Mouse (Mus musculus) layer of hippocampus, postnatal 36 days (tissue): ENCODE data around the gene Lrch4. TPM values are rescaled to one million over a fixed set of nuclear protein-coding genes. Genes with fewer than 3 reads are reported as not detected.

ENCODE experiments used
- DNase-seq, 2 experiments: peaks; one replicate each; pipeline ENCODE4 v3.0.0; 2022
- total RNA-seq, 2 experiments: library from RNA; stranded (reverse); gene quantifications; 2 replicates each; pipeline ENCODE4 v1.2.3; 2021

Lrch4 gene
- total RNA-seq: 10 to 100 TPM; 21.8 to 25.3 TPM

DNA sequence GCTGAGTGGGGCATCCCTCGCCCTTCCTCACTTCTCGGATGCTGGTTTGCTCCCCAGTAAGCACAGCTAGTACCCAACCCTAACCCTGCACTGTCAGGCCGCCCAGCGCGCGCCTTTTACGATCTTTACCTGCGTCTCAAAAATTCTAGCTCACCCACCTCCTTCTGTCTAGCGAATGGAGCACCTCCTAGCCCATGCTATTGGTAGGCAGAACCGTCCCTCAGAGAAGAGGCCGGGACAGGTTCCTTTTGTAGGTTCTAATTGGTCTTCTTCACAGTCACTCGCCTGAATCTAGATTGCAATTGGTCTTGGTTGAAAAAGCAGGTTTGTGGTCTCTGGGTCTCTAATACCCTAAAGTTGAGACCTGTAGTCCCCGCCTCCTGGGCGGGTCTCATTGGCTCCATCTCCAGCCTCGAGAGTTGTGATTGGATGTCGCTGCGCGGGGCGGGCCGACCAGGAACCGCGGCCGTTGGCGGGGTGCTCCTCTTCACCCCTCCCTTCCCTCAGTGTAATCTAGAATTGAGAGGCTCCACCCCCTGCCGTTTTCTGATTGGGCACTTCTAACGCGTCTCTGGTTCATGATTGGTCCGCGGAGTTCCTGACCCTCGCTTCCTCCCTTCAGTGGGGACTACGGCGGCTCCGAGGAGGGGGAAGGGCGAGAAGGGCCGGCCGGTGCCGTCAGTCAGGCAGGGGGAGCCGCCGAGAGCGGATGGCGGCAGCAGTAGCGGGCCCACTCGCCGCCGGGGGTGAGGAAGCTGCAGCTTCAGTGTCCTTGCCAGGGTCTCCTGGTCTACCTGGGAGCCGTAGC, at the start of gene Lrch4, which contains the start of the genes Fbxo24 and Gm20605:
Gene Lrch4, plus strand, starts transcription at position 624 of the 808 bp plus-strand sequence.
Gene Fbxo24, minus strand, starts transcription at position 505 of the 808 bp plus-strand sequence.
Gene Gm20605, plus strand, starts transcription at position 678 of the 808 bp plus-strand sequence.
- DNase-seq: peak; percentile 98

DNA sequence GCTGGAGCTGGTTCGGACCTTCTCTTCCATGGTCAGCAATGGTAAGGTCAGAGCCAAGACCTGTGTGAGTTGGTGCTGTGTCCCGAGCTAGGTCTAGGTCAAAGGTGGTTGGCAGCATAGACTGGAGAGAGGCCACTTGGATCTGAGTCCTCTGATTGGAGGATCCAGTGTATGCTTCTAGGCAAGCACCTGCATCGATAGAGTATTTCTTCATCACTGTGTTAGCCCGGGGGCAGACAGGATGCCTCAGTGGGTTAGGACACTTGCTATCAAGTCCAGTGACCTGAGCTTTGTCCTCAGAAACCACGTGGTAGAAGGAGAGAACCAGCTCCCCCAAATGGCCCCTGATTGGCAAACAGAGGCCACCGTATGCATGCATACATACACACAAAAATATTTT, 48.7 kb upstream of the Lrch4 start:
- DNase-seq: no peak

DNA sequence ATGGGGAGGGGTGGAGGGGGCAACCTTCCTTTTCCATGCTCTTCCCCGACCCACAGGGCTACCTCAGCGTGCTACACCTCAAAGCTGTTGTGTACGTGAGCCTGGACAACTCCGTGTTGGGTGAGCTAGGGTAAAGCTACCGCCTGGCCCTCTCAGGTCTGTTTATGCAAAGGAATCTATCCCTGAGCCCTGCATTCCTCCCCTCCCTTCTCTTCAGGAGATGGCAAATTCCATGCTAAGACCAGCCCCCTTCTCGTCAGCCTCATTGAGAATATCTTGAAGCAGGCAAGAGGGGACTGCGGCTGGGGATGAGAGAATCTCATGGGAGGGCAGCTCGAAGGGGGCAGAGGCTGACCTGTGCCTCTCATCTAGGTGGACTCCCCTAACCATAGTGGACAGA, 46.2 kb upstream of the Lrch4 start:
- DNase-seq: no peak

DNA sequence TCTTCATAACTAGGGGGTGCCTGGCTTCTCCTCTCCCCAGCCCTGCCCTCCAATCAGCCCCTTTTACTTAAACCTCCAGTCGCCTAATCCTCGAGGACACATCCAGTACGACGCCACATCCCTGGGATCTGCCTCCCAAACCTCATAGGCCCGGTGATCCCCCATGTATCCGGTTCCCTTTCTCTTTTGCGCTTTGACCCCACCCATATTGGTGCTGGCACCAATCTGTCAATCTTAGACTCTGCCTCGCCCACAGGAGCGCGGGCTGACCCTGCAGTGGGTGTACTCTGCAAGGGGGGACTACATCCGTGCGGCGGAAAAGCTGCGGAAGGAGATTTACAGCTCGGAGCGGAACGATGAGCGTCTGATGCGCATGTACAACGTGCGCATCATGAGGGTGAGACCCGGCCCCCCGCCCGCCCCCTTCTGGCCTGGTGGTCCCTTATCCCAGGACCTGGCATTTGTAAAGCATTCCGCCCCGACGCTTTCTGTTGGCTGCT, 45.2 kb upstream of the Lrch4 start:
- peak; percentile 55 to 58 for DNase-seq

DNA sequence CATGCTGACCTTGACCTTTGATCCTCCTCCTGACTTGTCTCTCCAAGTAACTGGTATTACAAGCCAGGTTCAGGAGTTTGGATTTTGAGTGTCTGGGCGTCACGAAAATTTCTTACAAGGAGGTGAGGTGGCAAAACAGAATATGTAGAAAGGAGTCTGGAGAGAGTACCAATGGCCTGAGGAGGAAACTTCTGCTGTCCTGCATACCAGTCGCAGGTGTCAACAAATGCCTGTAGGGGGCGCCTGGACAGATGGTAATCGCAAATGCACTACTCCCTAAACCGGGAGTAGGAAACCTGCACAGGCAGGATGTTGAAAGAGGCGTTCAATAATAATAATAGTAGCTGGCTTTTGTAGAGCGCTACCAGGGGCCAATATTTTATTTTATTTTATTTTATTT, 43.9 kb upstream of the Lrch4 start:
- DNase-seq: peak; percentile 54 to 55

- DNase-seq: no peak
Observed at GRCm38 (mm10) chr5:137590507-137590906, 38.4 kb upstream of the Lrch4 start.

GRCm38 (mm10) chr5:137595921-137596320, 33.0 kb upstream of the Lrch4 start:
- no peak for DNase-seq

GRCm38 (mm10) chr5:137596601-137597261, 32.2 kb upstream of the Lrch4 start:
- DNase-seq: no peak

GRCm38 (mm10) chr5:137597625-137598024, 31.3 kb upstream of the Lrch4 start:
- DNase-seq: no peak

GRCm38 (mm10) chr5:137598100-137598826, 30.7 kb upstream of the Lrch4 start:
- DNase-seq: no peak

GRCm38 (mm10) chr5:137599600-137599999, 29.3 kb upstream of the Lrch4 start:
- no peak for DNase-seq

DNA sequence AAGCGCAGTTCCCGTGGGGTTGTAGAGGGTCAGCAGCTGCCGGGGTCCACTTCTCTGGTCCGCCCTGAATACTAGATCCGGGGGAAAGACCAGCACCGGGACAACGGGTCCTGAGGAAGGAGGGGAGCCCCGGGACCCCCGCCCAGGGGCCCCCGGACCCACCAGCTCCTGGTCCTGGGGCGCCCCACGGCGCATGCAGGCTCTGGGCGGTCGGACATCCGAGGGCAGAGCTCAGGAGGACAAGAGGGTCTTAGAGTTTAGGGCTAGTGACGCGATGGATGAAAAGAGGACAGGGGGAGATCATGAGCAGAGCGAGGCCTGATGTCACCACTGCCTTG, 28.7 kb upstream of the Lrch4 start:
- no peak for DNase-seq

GRCm38 (mm10) chr5:137600619-137601364, 28.1 kb upstream of the Lrch4 start, which contains the start of gene Mospd3:
Gene Mospd3, minus strand, starts transcription at chr5:137601058.
- peak; percentile 95 for DNase-seq

DNA sequence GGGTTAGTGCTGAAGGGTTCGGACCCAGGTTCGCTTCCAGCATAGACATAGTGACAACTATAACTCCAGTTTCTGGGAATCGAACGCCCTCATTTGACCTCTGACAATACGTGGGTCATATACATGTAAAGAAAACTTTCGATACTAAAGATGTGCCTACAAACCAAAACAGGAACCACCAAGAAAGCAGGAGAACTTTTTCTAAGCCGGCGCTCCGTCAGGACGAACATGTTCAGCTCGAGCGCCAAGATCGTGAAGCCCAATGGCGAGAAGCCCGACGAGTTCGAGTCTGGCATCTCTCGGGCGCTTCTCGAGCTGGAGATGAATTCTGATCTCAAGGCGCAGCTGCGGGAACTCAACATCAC, 27.6 kb upstream of the Lrch4 start:
- DNase-seq: no peak

- DNase-seq: no peak
Observed at GRCm38 (mm10) chr5:137607860-137608653, 20.9 kb upstream of the Lrch4 start.

GRCm38 (mm10) chr5:137608654-137609190, 20.2 kb upstream of the Lrch4 start:
- no peak for DNase-seq

GRCm38 (mm10) chr5:137609292-137609691, 19.6 kb upstream of the Lrch4 start:
- DNase-seq: no peak

- DNase-seq: no peak
Observed at GRCm38 (mm10) chr5:137610056-137610455, 18.9 kb upstream of the Lrch4 start.

GRCm38 (mm10) chr5:137610548-137611244, 18.2 kb upstream of the Lrch4 start:
- DNase-seq: no peak

- no peak for DNase-seq
Observed at GRCm38 (mm10) chr5:137611245-137611602, 17.7 kb upstream of the Lrch4 start.
